Mouse (Mus musculus): Measurements from ENCODE around the gene As3mt. TPM values are rescaled to one million over a fixed set of nuclear protein-coding genes. Genes with fewer than 3 reads are reported as not detected.

As3mt gene
- polyA plus RNA-seq, 1 experiment from 2014 or later = 19.4 TPM

DNA sequence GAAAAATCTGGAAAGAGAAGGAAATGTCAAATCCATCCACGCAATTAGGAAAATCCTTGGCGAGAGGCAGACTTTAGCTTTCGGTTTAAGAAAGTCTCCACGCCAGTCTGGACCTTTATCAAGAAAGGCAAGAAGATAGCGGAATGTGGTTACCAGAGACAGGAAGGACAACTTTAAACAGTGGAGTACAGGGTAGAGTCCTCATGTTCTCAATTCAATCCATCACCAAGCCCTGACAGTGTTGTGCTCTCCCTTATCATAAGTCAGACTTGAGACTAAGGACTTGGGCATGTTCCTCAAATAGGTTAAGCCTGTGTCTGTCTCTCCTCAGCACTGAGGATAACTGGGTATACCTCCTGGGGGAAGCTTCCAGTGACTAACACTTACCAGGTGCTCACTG is 37.5 kb upstream of the As3mt start:
- no peak overlapping the region for H3K27ac ChIP-seq (replicated peaks; ENCODE audit: low read depth, low read length)
- WGBS = 83% methylated on average over 5 of the region's 5 CpGs
- H3K9ac ChIP-seq (ENCODE audit: low read depth, low read length) = no peak overlapping the region
- H3K27me3 ChIP-seq (replicated peaks; ENCODE audit: control insufficient read depth, insufficient read depth, low read length) = no peaks in the 10 kb centered on the region
- H3K4me2 ChIP-seq (ENCODE audit: low read depth, low read length) = no peak overlapping the region
- DNase-seq (ENCODE audit: low spot score) = no peak
- ATAC-seq (ENCODE audit: low read depth) = no peak
- H3K36me3 ChIP-seq (ENCODE audit: control insufficient read depth, insufficient read depth, low read length) = no peaks in the 10 kb centered on the region
- no peak overlapping the region for H3K4me3 ChIP-seq (ENCODE audit: low read depth, low read length)
- no peaks in the 10 kb centered on the region for H3K4me1 ChIP-seq (ENCODE audit: control insufficient read depth, insufficient read depth, low read length)
- H3K9me3 ChIP-seq (ENCODE audit: control insufficient read depth, low read length) = no peaks in the 10 kb centered on the region

DNA sequence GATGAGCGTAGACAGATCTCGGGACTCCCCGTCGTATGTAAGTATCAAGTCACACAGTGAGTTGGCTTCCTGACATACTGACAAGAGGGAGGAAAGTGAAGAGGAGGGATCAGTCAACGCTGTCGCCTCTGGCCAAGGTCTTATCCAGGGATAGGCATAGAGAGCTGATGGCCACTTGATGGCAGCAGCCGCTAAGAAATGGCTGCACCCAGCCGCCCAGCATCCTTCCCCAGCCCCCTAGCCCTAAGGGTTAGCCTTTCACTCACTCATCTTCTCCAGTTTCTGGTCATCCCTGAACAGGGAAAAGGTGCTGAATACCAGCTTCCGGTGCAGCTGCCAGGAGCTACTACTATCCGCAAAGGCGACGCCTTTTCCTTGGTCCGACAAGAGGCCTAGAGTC is 36.6 kb upstream of the As3mt start:
- DNase-seq (ENCODE audit: low spot score) (peak; percentile 44), ATAC-seq (ENCODE audit: low read depth) (peak; percentile 76; the same call in 1 of the 2 replicates)
- no peak overlapping the region for H3K9ac ChIP-seq (ENCODE audit: low read depth, low read length)
- no peak overlapping the region for H3K4me2 ChIP-seq (ENCODE audit: low read depth, low read length)
- no peak overlapping the region for H3K27ac ChIP-seq (replicated peaks; ENCODE audit: low read depth, low read length)
- WGBS = 14% methylated on average over 13 of the region's 13 CpGs
- no peaks in the 10 kb centered on the region for H3K36me3 ChIP-seq (ENCODE audit: control insufficient read depth, insufficient read depth, low read length)
- H3K4me3 ChIP-seq (ENCODE audit: low read depth, low read length) = no peak overlapping the region
- H3K4me1 ChIP-seq (ENCODE audit: control insufficient read depth, insufficient read depth, low read length) = no peaks in the 10 kb centered on the region
- H3K9me3 ChIP-seq (ENCODE audit: control insufficient read depth, low read length) = no peaks in the 10 kb centered on the region
- H3K27me3 ChIP-seq (replicated peaks; ENCODE audit: control insufficient read depth, insufficient read depth, low read length) = no peaks in the 10 kb centered on the region

DNA sequence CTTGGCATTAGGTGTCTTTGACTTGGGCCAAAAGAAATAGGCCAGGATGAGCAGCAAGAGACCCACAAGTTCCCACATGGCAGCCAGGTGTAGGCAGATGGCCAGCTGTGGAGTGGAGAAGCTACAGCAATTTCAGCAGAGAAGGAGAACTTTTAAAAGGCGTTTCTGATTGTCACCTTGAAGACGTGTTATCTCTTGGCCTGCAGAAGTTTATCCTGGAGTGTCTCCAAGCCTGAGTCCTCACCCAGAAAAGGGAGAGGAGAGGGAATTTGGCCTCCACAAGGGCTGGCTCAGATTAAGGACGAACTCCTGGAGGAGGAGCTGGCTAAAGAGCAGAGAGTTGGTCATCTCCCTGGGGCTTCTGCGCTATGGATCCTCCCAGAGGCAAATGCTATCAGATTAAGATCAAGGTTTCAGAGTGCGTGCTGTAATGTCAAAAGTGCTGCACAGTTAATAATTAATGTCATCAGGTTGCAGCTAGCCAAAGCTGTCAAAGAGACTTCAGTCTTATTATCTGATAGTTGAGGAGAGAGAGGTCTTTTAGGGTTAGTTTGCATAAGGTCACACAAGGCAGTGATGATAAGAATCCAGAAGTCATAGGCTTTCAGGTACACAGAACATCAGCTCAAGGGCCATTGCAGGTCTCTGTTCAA is 34.4 kb upstream of the As3mt start, which contains the start of gene Cyp17a1:
Gene Cyp17a1, minus strand, starts transcription at position 407 of the 653 bp plus-strand sequence.
- 62% methylated on average over 5 of the region's 5 CpGs for WGBS
- Histone ChIP-seq H3K27ac (replicated peaks; ENCODE audit: low read depth, low read length) (no peak within 1 kb of the TSS), H3K36me3 (ENCODE audit: control insufficient read depth, insufficient read depth, low read length) (no peaks in the 10 kb centered on the region), H3K27me3 (replicated peaks; ENCODE audit: control insufficient read depth, insufficient read depth, low read length) (no peaks in the 10 kb centered on the region), H3K4me3 (ENCODE audit: low read depth, low read length) (no peak within 1 kb of the TSS), H3K4me1 (ENCODE audit: control insufficient read depth, insufficient read depth, low read length) (no peaks in the 10 kb centered on the region), H3K9ac (ENCODE audit: low read depth, low read length) (no peak within 1 kb of the TSS), H3K4me2 (ENCODE audit: low read depth, low read length) (no peak within 1 kb of the TSS), H3K9me3 (ENCODE audit: control insufficient read depth, low read length) (no peaks in the 10 kb centered on the region)
- no peak for DNase-seq (ENCODE audit: low spot score)
- ATAC-seq (ENCODE audit: low read depth) = no peak

DNA sequence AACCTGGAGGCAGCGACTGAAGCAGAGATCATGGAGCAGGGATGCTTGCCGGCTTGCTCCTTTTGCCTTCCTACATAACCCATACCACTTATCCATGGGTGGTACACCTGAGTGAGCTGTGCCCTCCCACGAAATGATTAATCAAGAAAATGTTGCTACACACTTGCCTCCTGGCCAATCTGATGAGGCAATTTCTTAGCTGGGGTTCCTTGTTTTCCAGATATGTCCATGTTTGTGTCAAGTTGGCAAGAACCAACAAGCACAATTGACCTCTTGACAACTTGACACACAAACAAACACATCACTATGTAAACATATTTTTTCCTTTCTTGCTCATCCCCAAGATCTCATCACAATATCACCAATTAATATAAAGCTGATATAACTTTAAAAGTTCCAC is 31.6 kb upstream of the As3mt start:
- no peaks in the 10 kb centered on the region for H3K9me3 ChIP-seq (ENCODE audit: control insufficient read depth, low read length)
- no peak for DNase-seq (ENCODE audit: low spot score)
- no peak overlapping the region for H3K4me3 ChIP-seq (ENCODE audit: low read depth, low read length)
- no peaks in the 10 kb centered on the region for H3K27me3 ChIP-seq (replicated peaks; ENCODE audit: control insufficient read depth, insufficient read depth, low read length)
- no peaks in the 10 kb centered on the region for H3K4me1 ChIP-seq (ENCODE audit: control insufficient read depth, insufficient read depth, low read length)
- no peak for ATAC-seq (ENCODE audit: low read depth)
- no peak overlapping the region for H3K9ac ChIP-seq (ENCODE audit: low read depth, low read length)
- no peak overlapping the region for H3K4me2 ChIP-seq (ENCODE audit: low read depth, low read length)
- H3K27ac ChIP-seq (replicated peaks; ENCODE audit: low read depth, low read length) = no peak overlapping the region
- H3K36me3 ChIP-seq (ENCODE audit: control insufficient read depth, insufficient read depth, low read length) = no peaks in the 10 kb centered on the region
- WGBS = 86% methylated on average over 3 of the region's 3 CpGs

DNA sequence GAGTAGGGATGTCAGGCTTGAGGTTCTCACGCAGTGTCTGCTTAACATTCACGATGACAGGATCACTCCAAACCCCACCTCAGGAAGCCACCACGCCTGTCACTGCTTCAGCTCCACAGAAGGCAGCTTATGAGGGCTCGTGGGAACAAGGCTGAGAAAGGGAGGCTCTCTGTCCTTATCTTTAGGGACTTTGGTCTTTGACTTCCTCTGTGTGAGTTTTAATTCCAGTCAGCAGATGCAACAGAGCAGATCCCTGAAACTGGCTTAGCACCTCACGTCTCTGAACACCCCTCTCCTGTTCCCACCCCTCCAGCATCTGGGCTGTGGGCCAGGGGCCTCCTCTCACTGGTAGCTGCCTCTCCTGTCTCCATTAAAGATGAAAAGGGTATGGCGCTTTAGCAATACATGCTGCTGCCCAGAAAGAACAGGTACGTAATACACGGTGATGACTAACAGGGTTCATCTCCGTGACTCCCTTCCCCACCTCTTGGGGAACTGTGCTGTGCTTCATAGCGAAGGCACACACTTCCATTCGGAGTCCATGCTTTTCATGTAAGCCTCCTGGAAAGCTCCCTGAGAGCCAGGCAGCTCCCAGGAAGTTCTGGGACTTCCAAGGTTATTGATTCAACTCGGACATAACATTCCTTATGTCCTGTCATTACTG is 27.4 kb upstream of the As3mt start:
- H3K4me1 ChIP-seq (ENCODE audit: control insufficient read depth, insufficient read depth, low read length) = no peaks in the 10 kb centered on the region
- H3K27me3 ChIP-seq (replicated peaks; ENCODE audit: control insufficient read depth, insufficient read depth, low read length) = no peaks in the 10 kb centered on the region
- no peak for ATAC-seq (ENCODE audit: low read depth)
- no peak overlapping the region for H3K27ac ChIP-seq (replicated peaks; ENCODE audit: low read depth, low read length)
- no peak overlapping the region for H3K9ac ChIP-seq (ENCODE audit: low read depth, low read length)
- no peak overlapping the region for H3K4me2 ChIP-seq (ENCODE audit: low read depth, low read length)
- no peaks in the 10 kb centered on the region for H3K36me3 ChIP-seq (ENCODE audit: control insufficient read depth, insufficient read depth, low read length)
- H3K4me3 ChIP-seq (ENCODE audit: low read depth, low read length) = no peak overlapping the region
- no peak for DNase-seq (ENCODE audit: low spot score)
- WGBS = 66% methylated on average over 12 of the region's 12 CpGs
- no peaks in the 10 kb centered on the region for H3K9me3 ChIP-seq (ENCODE audit: control insufficient read depth, low read length)

DNA sequence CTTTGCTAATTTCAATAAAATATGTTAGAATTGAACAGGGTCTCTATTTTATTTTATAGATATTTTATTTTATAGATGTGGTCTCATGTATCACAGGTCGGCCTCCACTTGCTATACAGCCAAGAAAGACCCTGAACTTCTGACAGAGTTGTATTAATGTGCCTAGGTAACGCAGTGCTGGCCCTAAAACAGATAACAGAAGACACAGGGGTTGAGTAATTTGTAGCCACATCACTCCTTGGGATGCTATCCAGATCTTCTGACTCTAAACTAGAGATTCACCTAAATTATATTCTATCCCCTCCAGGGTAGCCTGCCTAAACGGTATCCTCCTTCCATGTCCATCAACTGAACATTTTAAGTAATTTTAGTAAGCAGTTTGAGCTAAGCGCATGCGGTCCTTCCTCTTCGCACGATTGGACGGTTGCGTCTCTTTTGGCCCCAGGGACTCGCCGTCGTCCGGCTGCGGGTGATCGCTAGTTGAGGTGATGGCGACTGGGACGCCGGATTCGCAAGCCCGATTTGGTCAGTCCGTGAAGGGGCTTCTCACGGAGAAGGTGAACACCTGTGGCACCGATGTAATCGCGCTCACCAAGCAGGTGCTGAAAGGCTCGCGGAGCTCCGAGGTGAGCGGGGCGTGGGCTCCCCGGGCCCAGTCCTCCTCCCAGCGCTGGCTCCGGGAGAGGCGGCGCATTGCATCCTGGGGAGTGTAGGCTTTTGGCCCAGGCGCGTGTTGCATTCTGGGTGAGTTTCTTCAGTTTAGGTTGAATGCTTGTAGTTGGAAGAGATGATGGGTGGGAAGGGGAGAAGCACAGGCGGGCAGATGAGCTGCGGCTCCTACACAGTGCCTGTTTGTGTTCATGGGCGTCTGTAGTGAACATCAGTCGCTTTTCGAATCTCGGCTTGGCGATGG is 17.5 kb upstream of the As3mt start, which contains the start of gene Borcs7:
Gene Borcs7, plus strand, starts transcription at position 447 of the 913 bp plus-strand sequence.
- WGBS = 3% methylated on average over 39 of the region's 44 CpGs
- Histone ChIP-seq H3K4me1 (ENCODE audit: control insufficient read depth, insufficient read depth, low read length) (peaks cover 9% of the 10 kb centered on the region; the same call in 1 of the 2 replicates), H3K4me2 (ENCODE audit: low read depth, low read length) (peak within 1 kb of the TSS; percentile 65), H3K4me3 (ENCODE audit: low read depth, low read length) (peak within 1 kb of the TSS; percentile 67), H3K9ac (ENCODE audit: low read depth, low read length) (peak within 1 kb of the TSS; percentile 86), H3K36me3 (ENCODE audit: control insufficient read depth, insufficient read depth, low read length) (0 out of 2 replicates have a peak, but pooled peaks cover 6% of the 10 kb centered on the region), H3K27me3 (replicated peaks; ENCODE audit: control insufficient read depth, insufficient read depth, low read length) (no peaks in the 10 kb centered on the region), H3K27ac (replicated peaks; ENCODE audit: low read depth, low read length) (peak within 1 kb of the TSS; percentile 69; the same call in 1 of the 2 replicates), H3K9me3 (ENCODE audit: control insufficient read depth, low read length) (no peaks in the 10 kb centered on the region)
- DNase-seq (ENCODE audit: low spot score) (peak; percentile 95), ATAC-seq (ENCODE audit: low read depth) (peak; percentile 98)

DNA sequence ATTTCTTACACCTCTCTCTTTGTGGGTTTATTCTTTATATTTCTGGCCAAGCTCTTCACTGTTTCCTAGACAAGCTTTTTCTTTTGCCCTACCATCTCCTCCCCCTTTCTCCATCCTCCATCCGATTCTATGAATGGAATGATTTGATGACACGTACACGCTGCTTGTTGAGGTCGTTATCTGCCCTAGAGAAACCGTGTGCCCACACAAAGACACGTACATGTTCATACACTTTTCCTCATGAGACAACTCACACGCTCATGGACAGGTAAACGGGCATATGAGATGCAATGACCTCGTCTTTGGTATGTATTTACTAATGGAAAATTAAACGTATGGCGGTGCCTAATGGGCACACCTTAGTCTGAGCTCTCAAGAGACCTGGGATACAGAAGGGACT is 16.9 kb upstream of the As3mt start:
- WGBS = 75% methylated on average over 11 of the region's 11 CpGs

DNA sequence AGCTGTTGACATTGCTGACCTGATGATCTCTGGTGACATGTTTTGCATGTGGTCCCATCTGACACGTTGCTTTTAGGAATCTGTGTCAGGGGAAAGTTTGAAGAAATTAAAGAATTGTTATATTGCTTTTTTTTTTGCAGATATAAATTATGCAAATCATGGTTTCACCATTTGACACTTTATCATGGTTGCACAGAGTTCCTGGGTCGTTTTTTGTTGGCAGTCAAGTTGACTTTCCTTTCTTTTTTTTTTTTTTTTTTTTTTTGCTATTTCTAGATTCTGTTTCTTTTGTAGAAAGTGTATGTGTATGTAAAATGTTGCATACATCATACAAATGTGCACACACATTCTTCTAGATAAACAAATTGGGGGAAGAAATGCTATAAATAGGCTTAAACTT is 16.2 kb upstream of the As3mt start:
- peaks cover 12% of the 10 kb centered on the region for H3K36me3 ChIP-seq (ENCODE audit: control insufficient read depth, insufficient read depth, low read length)
- DNase-seq (ENCODE audit: low spot score) (no peak), ATAC-seq (ENCODE audit: low read depth) (no peak)
- H3K4me2 ChIP-seq (ENCODE audit: low read depth, low read length) = no peak overlapping the region
- H3K4me1 ChIP-seq (ENCODE audit: control insufficient read depth, insufficient read depth, low read length) = peaks cover 9% of the 10 kb centered on the region; the same call in 1 of the 2 replicates
- no peaks in the 10 kb centered on the region for H3K9me3 ChIP-seq (ENCODE audit: control insufficient read depth, low read length)
- H3K9ac ChIP-seq (ENCODE audit: low read depth, low read length) = no peak overlapping the region
- no peak overlapping the region for H3K4me3 ChIP-seq (ENCODE audit: low read depth, low read length)
- no peaks in the 10 kb centered on the region for H3K27me3 ChIP-seq (replicated peaks; ENCODE audit: control insufficient read depth, insufficient read depth, low read length)
- 71% methylated on average over 2 of the region's 2 CpGs for WGBS
- no peak overlapping the region for H3K27ac ChIP-seq (replicated peaks; ENCODE audit: low read depth, low read length)

More for the DNA sequence above, 16.9 kb upstream of the As3mt start:
- Histone ChIP-seq H3K4me3 (ENCODE audit: low read depth, low read length) (peak overlapping the region; percentile 67), H3K4me1 (ENCODE audit: control insufficient read depth, insufficient read depth, low read length) (peaks cover 9% of the 10 kb centered on the region; the same call in 1 of the 2 replicates), H3K27ac (replicated peaks; ENCODE audit: low read depth, low read length) (peak overlapping the region; percentile 69; the same call in 1 of the 2 replicates), H3K9me3 (ENCODE audit: control insufficient read depth, low read length) (no peaks in the 10 kb centered on the region), H3K27me3 (replicated peaks; ENCODE audit: control insufficient read depth, insufficient read depth, low read length) (no peaks in the 10 kb centered on the region), H3K4me2 (ENCODE audit: low read depth, low read length) (peak overlapping the region; percentile 65), H3K9ac (ENCODE audit: low read depth, low read length) (peak overlapping the region; percentile 86), H3K36me3 (ENCODE audit: control insufficient read depth, insufficient read depth, low read length) (peaks cover 12% of the 10 kb centered on the region)
- no peak for DNase-seq (ENCODE audit: low spot score)
- 0 out of 2 replicates have a peak, but pooled peaks have one; percentile 5 for ATAC-seq (ENCODE audit: low read depth)
